Mouse (Mus musculus) CH12.LX (cell line): ENCODE measurements around the gene Sphk1. TPM values are rescaled to one million over a fixed set of nuclear protein-coding genes. Genes with fewer than 3 reads are reported as not detected.
A peak's percentile ranks its signal among the peaks of the same experiment; 100 is the strongest.

Experiments used
- DNase-seq: peaks from one replicate; pipeline ENCODE4 v3.0.0-alpha.2; 2013; ENCODE audit errors: extremely low read depth
- H3K27ac ChIP-seq: 2 replicates; pipeline ENCODE4 v1.5.1; 2012; ENCODE audit warnings: low read depth, mild to moderate bottlenecking, control low read depth, moderate library complexity; ENCODE audit not compliant: insufficient read depth
- H3K27me3 ChIP-seq: replicated peaks from 2 replicates; pipeline ENCODE3; 2012; ENCODE audit warnings: inconsistent platforms
- H3K36me3 ChIP-seq, 2 experiments: replicated peaks in 1 of 2; 2 replicates each; pipeline versions ENCODE3 to v1.6.1; 2012; ENCODE audit warnings: inconsistent platforms in 1 of 2, low read length in 1 of 2, mild to moderate bottlenecking in 1 of 2, mixed read lengths in 1 of 2, moderate library complexity in 1 of 2; ENCODE audit not compliant: control insufficient read depth in 1 of 2, insufficient read depth in 1 of 2
- H3K4me1 ChIP-seq, 2 experiments: 2 replicates each; pipeline ENCODE4 v1.6.1; 2012; ENCODE audit warnings: inconsistent platforms in 1 of 2, moderate library complexity in 1 of 2; ENCODE audit not compliant: insufficient read depth in 2 of 2, control insufficient read depth in 1 of 2
- H3K4me2 ChIP-seq: 2 replicates; pipeline ENCODE4 v1.6.1; 2012; ENCODE audit warnings: low read depth, mild to moderate bottlenecking, control low read depth; ENCODE audit not compliant: poor library complexity, insufficient read depth, severe bottlenecking
- H3K4me3 ChIP-seq, 3 experiments: fragments of 150-350 bp in 1 of 3; sonication (generic) in 1 of 3; replicated peaks in 1 of 3; 2 replicates each; pipeline versions ENCODE3 to v1.5.1; 2011 to 2012; ENCODE audit warnings: low read depth in 2 of 3, low read length in 2 of 3, mild to moderate bottlenecking in 2 of 3, moderate library complexity in 2 of 3, control low read depth in 1 of 3, improper control_type of control experiment in 1 of 3, inconsistent platforms in 1 of 3, mixed read lengths in 1 of 3; ENCODE audit not compliant: poor library complexity in 1 of 3
- H3K79me2 ChIP-seq: replicated peaks from 2 replicates; pipeline ENCODE4 v1.6.1; 2012; ENCODE audit warnings: mild to moderate bottlenecking, moderate library complexity; ENCODE audit not compliant: control insufficient read depth, poor library complexity, insufficient read depth, severe bottlenecking; ENCODE audit errors: extremely low read depth
- H3K9ac ChIP-seq: 2 replicates; pipeline ENCODE4 v1.6.1; 2012; ENCODE audit warnings: low read depth, mild to moderate bottlenecking, control low read depth, moderate library complexity; ENCODE audit not compliant: insufficient read depth
- H3K9me3 ChIP-seq: replicated peaks from 2 replicates; pipeline ENCODE3; 2012; ENCODE audit warnings: low read length, inconsistent platforms, mixed read lengths
- BHLHE40 ChIP-seq: IDR thresholded peaks from 2 replicates; pipeline ENCODE4 v1.6.1; 2011; ENCODE audit warnings: mild to moderate bottlenecking, low read depth, low read length, improper control_type of control experiment
- ELF1 ChIP-seq: IDR thresholded peaks from 2 replicates; pipeline ENCODE4 v1.6.1; 2014; ENCODE audit warnings: low read depth, mild to moderate bottlenecking, inconsistent platforms, low read length, improper control_type of control experiment
- ETS1 ChIP-seq: conservative IDR thresholded peaks from 2 replicates; pipeline ENCODE4 v1.6.1; 2012; ENCODE audit warnings: low read depth, mild to moderate bottlenecking, inconsistent platforms, low read length, improper control_type of control experiment, moderate library complexity
- GABPA ChIP-seq: IDR thresholded peaks from 2 replicates; pipeline ENCODE4 v1.6.1; 2012; ENCODE audit warnings: low read depth, low read length, improper control_type of control experiment, inconsistent platforms; ENCODE audit not compliant: insufficient replicate concordance
- MAFK ChIP-seq: IDR thresholded peaks from 2 replicates; pipeline ENCODE4 v1.6.1; 2011; ENCODE audit warnings: low read length, improper control_type of control experiment; ENCODE audit not compliant: insufficient replicate concordance
- MAX ChIP-seq: IDR thresholded peaks from 2 replicates; pipeline ENCODE4 v1.6.1; 2011; ENCODE audit warnings: low read length, improper control_type of control experiment
- MAZ ChIP-seq: IDR thresholded peaks from 2 replicates; pipeline ENCODE4 v1.6.1; 2012; ENCODE audit warnings: low read depth, mild to moderate bottlenecking, inconsistent platforms, low read length, improper control_type of control experiment, moderate library complexity
- MEF2A ChIP-seq: IDR thresholded peaks from 2 replicates; pipeline ENCODE4 v1.6.1; 2014; ENCODE audit warnings: low read depth, mild to moderate bottlenecking, inconsistent platforms, low read length, improper control_type of control experiment, borderline replicate concordance
- NELFE ChIP-seq: IDR thresholded peaks from 2 replicates; pipeline ENCODE4 v1.6.1; 2011; ENCODE audit warnings: low read depth, low read length, improper control_type of control experiment
- POLR2A ChIP-seq: IDR thresholded peaks from 2 replicates; pipeline ENCODE4 v1.6.1; 2011; ENCODE audit warnings: low read depth, mild to moderate bottlenecking, improper control_type of control experiment, low read length
- POLR2AphosphoS2 ChIP-seq: IDR thresholded peaks from 2 replicates; pipeline ENCODE4 v1.6.1; 2011; ENCODE audit warnings: low read depth, low read length, improper control_type of control experiment
- RAD21 ChIP-seq: IDR thresholded peaks from 2 replicates; pipeline ENCODE4 v1.6.1; 2011; ENCODE audit warnings: low read depth, mild to moderate bottlenecking, low read length, improper control_type of control experiment, moderate library complexity
- SIN3A ChIP-seq: IDR thresholded peaks from 2 replicates; pipeline ENCODE4 v1.6.1; 2012; ENCODE audit warnings: low read length, improper control_type of control experiment, inconsistent platforms
- TCF12 ChIP-seq: IDR thresholded peaks from 2 replicates; pipeline ENCODE4 v1.6.1; 2014; ENCODE audit warnings: low read depth, mild to moderate bottlenecking, inconsistent platforms, low read length, improper control_type of control experiment
- USF2 ChIP-seq: conservative IDR thresholded peaks from 2 replicates; pipeline ENCODE4 v1.6.1; 2011; ENCODE audit warnings: low read depth, low read length, improper control_type of control experiment
- ZKSCAN1 ChIP-seq: IDR thresholded peaks from 2 replicates; pipeline ENCODE4 v1.6.1; 2012; ENCODE audit warnings: low read depth, inconsistent platforms, low read length, improper control_type of control experiment, borderline replicate concordance
- dilution Hi-C: fragments of 300-500 bp; cut with MboI; formaldehyde crosslinking; loops from 2 replicates; pipeline ENCODE4 v1.14.3; 2020; ENCODE audit warnings: low sequenced_read_pairs; ENCODE audit not compliant: extremely low pct_unique_long_range_greater_than_20kb, extremely low pct_ligation_motif_present
- in situ Hi-C: fragments of 300-500 bp; cut with MboI; formaldehyde crosslinking; loops from 3 replicates; pipeline ENCODE4 v1.14.3; 2019; ENCODE audit warnings: low sequenced_read_pairs, low pct_ligation_motif_present, low pct_unique_long_range_greater_than_20kb, mixed read lengths
- polyA plus RNA-seq: library from polyadenylated mRNA; unstranded; fragments of >175 nt; gene quantifications from 2 replicates; pipeline ENCODE4 v1.2.1, GENCODE M21; 2012; ENCODE audit warnings: low read depth; ENCODE audit not compliant: insufficient read length
- total RNA-seq, 2 experiments: library from RNA; depleted of rRNA; stranded (reverse); fragments of 300-350 nt in 1 of 2; fragments of >200 nt in 1 of 2; gene quantifications; 2 replicates each; pipeline ENCODE4 v1.2.3; 2012 to 2014

Sphk1 gene
- total and polyA plus RNA-seq, 3 experiments = 0.50 to 2.1 (median 0.89) TPM

GRCm38 (mm10) chr11:116512987-116513386 lies 17.7 kb upstream of the Sphk1 start:
- Histone ChIP-seq H3K9ac (no peak overlapping the region), H3K4me2 (no peak overlapping the region), H3K9me3 (peaks cover 8% of the 10 kb centered on the region)
- dilution Hi-C loops = no loop called here
- DNase-seq = no peak
- TF ChIP-seq POLR2AphosphoS2 = no peak
- no peak for TF ChIP-seq GABPA
- TF ChIP-seq RAD21 = no peak
- no peak for TF ChIP-seq MEF2A
- no peak for TF ChIP-seq USF2
- TF ChIP-seq NELFE = no peak
- no peak for TF ChIP-seq ZKSCAN1
- no peak for TF ChIP-seq MAFK
- TF ChIP-seq TCF12 = no peak
- TF ChIP-seq ETS1 = no peak
- TF ChIP-seq MAX = no peak
- no peak for TF ChIP-seq SIN3A
- TF ChIP-seq POLR2A = no peak
- no peak for TF ChIP-seq MAZ
- TF ChIP-seq, all 38 proteins: peak for 0
- Histone ChIP-seq H3K79me2 (no peaks in the 10 kb centered on the region), H3K27ac (no peak overlapping the region), H3K4me1 (peaks cover 0 to 3% of the 10 kb centered on the region in 2 experiments; a peak in 1 of 4 replicates), H3K27me3 (peaks cover 26% of the 10 kb centered on the region), H3K36me3 (no peaks in the 10 kb centered on the region), H3K4me3 (no peak overlapping the region)
- in situ Hi-C loops = no loop called here

GRCm38 (mm10) chr11:116513531-116514038 lies 17.1 kb upstream of the Sphk1 start:
- in situ Hi-C loops (no loop called here), dilution Hi-C loops (no loop called here)
- Histone ChIP-seq H3K4me2 (no peak overlapping the region), H3K4me1 (peaks cover 0 to 3% of the 10 kb centered on the region in 2 experiments; a peak in 1 of 4 replicates), H3K79me2 (no peaks in the 10 kb centered on the region), H3K9ac (no peak overlapping the region), H3K36me3 (no peaks in the 10 kb centered on the region), H3K9me3 (peaks cover 8% of the 10 kb centered on the region), H3K27ac (no peak overlapping the region), H3K4me3 (no peak overlapping the region)
- no peak for DNase-seq
- peak; percentile 24; the same call in 1 of the 2 replicates for TF ChIP-seq BHLHE40
- TF ChIP-seq ELF1 = no peak
- TF ChIP-seq, all 38 proteins: peak for 1
- peaks cover 28% of the 10 kb centered on the region for H3K27me3 ChIP-seq
